Mouse (Mus musculus) forebrain, postnatal 0 days (tissue): ENCODE measurements around the gene Tac4. TPM values are rescaled to one million over a fixed set of nuclear protein-coding genes. Genes with fewer than 3 reads are reported as not detected.

Source experiments
- ATAC-seq: fragments of 200-750 bp; cut with Nextera tagmentation; 2 replicates; pipeline ENCODE4 v1.8.0; 2017; ENCODE audit warnings: mild to moderate bottlenecking, moderate library complexity
- DNase-seq: peaks from one replicate; pipeline ENCODE4 v3.0.0-alpha.2; 2015
- H3K27ac ChIP-seq: fragments of 300-500 bp; sonication (generic); 2 replicates; pipeline ENCODE4 v1.5.1; 2014; ENCODE audit warnings: low read depth, mild to moderate bottlenecking, antibody characterized with exemption, low read length, moderate library complexity, mixed read lengths
- H3K27me3 ChIP-seq: fragments of 300-500 bp; sonication (generic); 2 replicates; pipeline ENCODE4 v1.6.1; 2014; ENCODE audit warnings: mild to moderate bottlenecking, low read length, mixed read lengths; ENCODE audit not compliant: insufficient read depth
- H3K36me3 ChIP-seq: fragments of 300-500 bp; sonication (generic); 2 replicates; pipeline ENCODE4 v1.6.1; 2014; ENCODE audit warnings: mild to moderate bottlenecking, moderate library complexity; ENCODE audit not compliant: insufficient read depth
- H3K4me1 ChIP-seq: fragments of 300-500 bp; sonication (generic); 2 replicates; pipeline ENCODE4 v1.6.1; 2014; ENCODE audit warnings: antibody characterized with exemption; ENCODE audit not compliant: insufficient read depth
- H3K4me2 ChIP-seq: fragments of 300-500 bp; sonication (generic); 2 replicates; pipeline ENCODE4 v1.6.1; 2014; ENCODE audit warnings: low read depth, mild to moderate bottlenecking, moderate library complexity
- H3K4me3 ChIP-seq: fragments of 300-500 bp; sonication (generic); 2 replicates; pipeline ENCODE4 v1.5.1; 2014; ENCODE audit warnings: low read depth, low read length, mixed read lengths
- H3K9ac ChIP-seq: fragments of 300-500 bp; sonication (generic); 2 replicates; pipeline ENCODE4 v1.6.1; 2014; ENCODE audit warnings: mild to moderate bottlenecking
- H3K9me3 ChIP-seq: fragments of 300-500 bp; sonication (generic); 2 replicates; pipeline ENCODE4 v1.6.1; 2016; ENCODE audit warnings: low read length
- CTCF ChIP-seq: sonication (generic); IDR thresholded peaks from 2 replicates; pipeline ENCODE4 v1.5.1; 2016; ENCODE audit warnings: antibody characterized with exemption, control low read depth, low read depth
- WGBS: fragments of 180-500 bp; shearing (Covaris S2); extraction: QIAGEN DNeasy Blood & Tissue Kit; methylation state at CpG from one replicate; pipeline ENCODE4 v1.1.7; 2014; 5-methylcytosine and 5-hydroxymethylcytosine counted together
- polyA plus RNA-seq: library from polyadenylated mRNA; unstranded; fragments of >200 nt; fragmentation: Nextera tagmentation; extraction: Ambion mirVana; gene quantifications from 2 replicates; pipeline ENCODE4 v1.2.1, GENCODE M21; 2015
- total RNA-seq: library from RNA; depleted of rRNA; stranded (reverse); fragments of >200 nt; gene quantifications from 2 replicates; pipeline ENCODE4 v1.2.3, GENCODE M21; 2014

Gene Tac4
- total and polyA plus RNA-seq, 2 experiments from 2014 or later, result not detected

- 0 out of 2 replicates have a peak, but pooled peaks cover 6% of the 10 kb centered on the region for H3K4me1 ChIP-seq
- no peaks in the 10 kb centered on the region for H3K9me3 ChIP-seq
- ATAC-seq (no peak), DNase-seq (no peak)
- H3K27me3 ChIP-seq, result peaks cover 6% of the 10 kb centered on the region; the same call in 1 of the 2 replicates
- TF ChIP-seq CTCF, result no peak
- WGBS, result 22% methylated on average over 15 of the region's 15 CpGs
- no peaks in the 10 kb centered on the region for H3K36me3 ChIP-seq
- peak overlapping the region; percentile 35 for H3K4me3 ChIP-seq
- peak overlapping the region; percentile 52 for H3K9ac ChIP-seq
- peak overlapping the region; percentile 74 for H3K4me2 ChIP-seq
- H3K27ac ChIP-seq, result no peak overlapping the region
These were observed 37.0 kb upstream of the Tac4 start for GRCm38 (mm10) chr11:95224124-95224893.

DNA sequence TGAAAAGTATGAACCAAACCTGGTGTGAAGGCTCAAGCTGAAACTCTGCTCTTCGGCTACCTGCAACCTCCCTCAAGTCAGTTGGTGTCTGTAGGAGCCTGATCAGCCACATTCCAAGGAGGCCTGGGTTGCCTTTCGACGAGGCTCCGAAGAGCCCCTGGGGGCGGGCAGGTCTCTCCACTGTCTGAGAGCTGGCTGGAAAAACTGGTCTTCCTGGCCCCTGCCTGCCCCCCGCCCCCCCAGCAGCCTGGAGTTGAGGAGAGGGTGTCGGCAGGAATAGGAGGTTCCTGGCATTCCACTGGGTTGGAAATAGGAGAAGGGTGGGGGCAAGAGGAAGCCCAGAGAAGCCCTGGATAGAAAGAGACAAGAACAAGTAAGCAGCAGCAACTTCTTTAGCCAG, 35.9 kb upstream of the Tac4 start:
- Histone ChIP-seq H3K27ac (no peak overlapping the region), H3K4me1 (0 out of 2 replicates have a peak, but pooled peaks cover 6% of the 10 kb centered on the region), H3K36me3 (no peaks in the 10 kb centered on the region), H3K9me3 (no peaks in the 10 kb centered on the region), H3K4me3 (no peak overlapping the region), H3K27me3 (peaks cover 6% of the 10 kb centered on the region; the same call in 1 of the 2 replicates), H3K9ac (no peak overlapping the region), H3K4me2 (no peak overlapping the region)
- TF ChIP-seq CTCF, result no peak
- DNase-seq (no peak), ATAC-seq (no peak)
- WGBS, result 34% methylated on average over 7 of the region's 7 CpGs

GRCm38 (mm10) chr11:95227467-95227866, 33.9 kb upstream of the Tac4 start:
- no peak overlapping the region for H3K4me2 ChIP-seq
- no peaks in the 10 kb centered on the region for H3K36me3 ChIP-seq
- no peak overlapping the region for H3K9ac ChIP-seq
- no peak overlapping the region for H3K27ac ChIP-seq
- peaks cover 10% of the 10 kb centered on the region for H3K27me3 ChIP-seq
- ATAC-seq, result no peak
- no peak for DNase-seq
- TF ChIP-seq CTCF, result no peak
- H3K9me3 ChIP-seq, result no peaks in the 10 kb centered on the region
- H3K4me1 ChIP-seq, result 0 out of 2 replicates have a peak, but pooled peaks cover 6% of the 10 kb centered on the region
- no peak overlapping the region for H3K4me3 ChIP-seq
- WGBS, result 66% methylated on average over 5 of the region's 5 CpGs

DNA sequence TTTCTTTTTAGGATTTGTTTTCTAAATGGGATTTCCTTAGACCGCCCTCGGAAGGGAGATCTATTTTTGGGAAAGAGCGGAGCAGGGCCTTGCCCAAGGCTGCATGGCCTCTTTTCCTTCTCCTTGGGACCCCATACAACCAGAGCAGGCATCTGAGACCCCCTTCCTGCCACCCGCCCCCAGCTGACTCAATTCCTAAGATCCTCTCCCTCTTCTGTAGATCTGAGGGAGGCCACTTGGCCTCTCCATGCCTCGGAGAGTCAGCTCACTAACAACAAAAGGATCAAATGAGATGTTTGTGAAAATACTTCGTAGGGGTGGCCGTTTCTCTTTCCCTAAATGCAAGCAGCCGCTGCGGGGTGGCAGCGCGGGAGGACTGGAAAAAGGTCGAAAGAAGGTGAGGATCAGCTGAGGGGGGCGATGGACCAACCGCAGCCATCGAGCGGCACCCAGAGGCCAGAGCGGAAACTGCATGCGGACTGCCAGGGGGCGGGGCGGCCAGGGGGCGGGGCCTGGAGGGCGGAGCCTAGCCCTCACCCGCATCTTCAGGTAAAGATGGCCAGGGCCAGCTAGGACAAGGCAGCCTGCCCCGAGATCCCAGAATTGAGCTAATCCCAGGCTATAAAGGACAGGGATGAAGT, 29.5 kb upstream of the Tac4 start:
- peak; percentile 82 for TF ChIP-seq CTCF
- no peaks in the 10 kb centered on the region for H3K9me3 ChIP-seq
- H3K27me3 ChIP-seq, result peaks cover 4% of the 10 kb centered on the region; the same call in 1 of the 2 replicates
- DNase-seq, result peak; percentile 75
- H3K27ac ChIP-seq, result no peak overlapping the region
- H3K4me1 ChIP-seq, result no peaks in the 10 kb centered on the region
- H3K4me3 ChIP-seq, result no peak overlapping the region
- ATAC-seq, result peak; percentile 78
- H3K36me3 ChIP-seq, result no peaks in the 10 kb centered on the region
- WGBS, result 11% methylated on average over 24 of the region's 24 CpGs
- peak overlapping the region; percentile 28 for H3K4me2 ChIP-seq
- H3K9ac ChIP-seq, result no peak overlapping the region

GRCm38 (mm10) chr11:95232329-95232696, 29.0 kb upstream of the Tac4 start:
- Histone ChIP-seq H3K9me3 (no peaks in the 10 kb centered on the region), H3K4me2 (peak overlapping the region; percentile 28), H3K27me3 (peaks cover 4% of the 10 kb centered on the region; the same call in 1 of the 2 replicates), H3K4me3 (no peak overlapping the region), H3K4me1 (no peaks in the 10 kb centered on the region), H3K36me3 (no peaks in the 10 kb centered on the region), H3K27ac (no peak overlapping the region), H3K9ac (no peak overlapping the region)
- WGBS, result 45% methylated on average over 6 of the region's 6 CpGs
- DNase-seq, result no peak
- ATAC-seq, result no peak
- no peak for TF ChIP-seq CTCF

- H3K4me2 ChIP-seq, result no peak overlapping the region
- no peak for TF ChIP-seq CTCF
- H3K4me3 ChIP-seq, result no peak overlapping the region
- ATAC-seq (no peak), DNase-seq (no peak)
- no peak overlapping the region for H3K9ac ChIP-seq
- no peaks in the 10 kb centered on the region for H3K4me1 ChIP-seq
- no peaks in the 10 kb centered on the region for H3K27me3 ChIP-seq
- H3K27ac ChIP-seq, result no peak overlapping the region
- WGBS, result 84% methylated on average over 6 of the region's 6 CpGs
- no peaks in the 10 kb centered on the region for H3K36me3 ChIP-seq
- H3K9me3 ChIP-seq, result no peaks in the 10 kb centered on the region
These were observed 22.9 kb upstream of the Tac4 start for GRCm38 (mm10) chr11:95238477-95238876.

- Histone ChIP-seq H3K4me1 (no peaks in the 10 kb centered on the region), H3K36me3 (no peaks in the 10 kb centered on the region), H3K27me3 (no peaks in the 10 kb centered on the region), H3K9ac (no peak overlapping the region), H3K4me3 (no peak overlapping the region), H3K9me3 (no peaks in the 10 kb centered on the region), H3K27ac (no peak overlapping the region), H3K4me2 (no peak overlapping the region)
- ATAC-seq (no peak), DNase-seq (no peak)
- 62% methylated on average over 6 of the region's 6 CpGs for WGBS
- no peak for TF ChIP-seq CTCF
These were observed 18.7 kb upstream of the Tac4 start for GRCm38 (mm10) chr11:95242653-95243052.
